Mouse (Mus musculus) liver, embryonic 14 days (tissue): Measurements from ENCODE around the gene Coq3. TPM values are rescaled to one million over a fixed set of nuclear protein-coding genes. Genes with fewer than 3 reads are reported as not detected.

ENCODE experiments used
- polyA plus RNA-seq: library from polyadenylated mRNA; depleted of rRNA; stranded (reverse); fragments of >200 nt; gene quantifications from 2 replicates; pipeline ENCODE4 v1.2.3, GENCODE M21; 2012; rRNA removed

Gene Coq3
- 4.3 and 4.6 TPM in 2 replicates for polyA plus RNA-seq

GRCm38 (mm10) chr4:21879565-21880220 is at the start of gene Coq3:
Gene Coq3 (plus strand): TSS chr4:21879673.

GRCm38 (mm10) chr4:21847481-21848286 is 31.8 kb upstream of the Coq3 start, which contains the start of gene Pnisr:
Gene Pnisr (plus strand): TSS chr4:21847583.

GRCm38 (mm10) chr4:21930971-21931771 is 51.7 kb downstream of the Coq3 start, which contains the start of gene Faxc:
Gene Faxc (plus strand): TSS chr4:21931329.

Other genes starting within 250 kb of the Coq3 start
- not detected in 2 replicates for gene Prdm13, start 193.7 kb upstream of the Coq3 start, polyA plus RNA-seq
- 7.2 and 8.1 TPM in 2 replicates for gene Ccnc, start 152.0 kb upstream of the Coq3 start, polyA plus RNA-seq
- gene Usp45, start 112.5 kb upstream of the Coq3 start, polyA plus RNA-seq = 10.2 and 13.1 TPM in 2 replicates
- 8.5 and 9.2 TPM in 2 replicates for gene Tstd3, start 112.5 kb upstream of the Coq3 start, polyA plus RNA-seq
- 57.3 and 59.5 TPM in 2 replicates for gene Pnisr, start 32.1 kb upstream of the Coq3 start, polyA plus RNA-seq
- gene Faxc, start 51.7 kb downstream of the Coq3 start, polyA plus RNA-seq = 0.05 and 0.10 TPM in 2 replicates